Mouse (Mus musculus) adrenal gland, postnatal 10 days (tissue): ENCODE results near the gene Trak1. TPM values are rescaled to one million over a fixed set of nuclear protein-coding genes. Genes with fewer than 3 reads are reported as not detected.
A peak's percentile ranks its signal among the peaks of the same experiment; 100 is the strongest.

ENCODE experiments used
- DNase-seq: peaks from one replicate; pipeline ENCODE4 v3.0.0; 2021; ENCODE audit warnings: mixed read lengths
- total RNA-seq, 2 experiments: library from RNA; stranded (reverse); gene quantifications; 2 replicates each; pipeline ENCODE4 v1.2.3; 2021

Trak1 gene
- total RNA-seq, 2 experiments from 2014 or later: 84.0 to 117 TPM

DNA sequence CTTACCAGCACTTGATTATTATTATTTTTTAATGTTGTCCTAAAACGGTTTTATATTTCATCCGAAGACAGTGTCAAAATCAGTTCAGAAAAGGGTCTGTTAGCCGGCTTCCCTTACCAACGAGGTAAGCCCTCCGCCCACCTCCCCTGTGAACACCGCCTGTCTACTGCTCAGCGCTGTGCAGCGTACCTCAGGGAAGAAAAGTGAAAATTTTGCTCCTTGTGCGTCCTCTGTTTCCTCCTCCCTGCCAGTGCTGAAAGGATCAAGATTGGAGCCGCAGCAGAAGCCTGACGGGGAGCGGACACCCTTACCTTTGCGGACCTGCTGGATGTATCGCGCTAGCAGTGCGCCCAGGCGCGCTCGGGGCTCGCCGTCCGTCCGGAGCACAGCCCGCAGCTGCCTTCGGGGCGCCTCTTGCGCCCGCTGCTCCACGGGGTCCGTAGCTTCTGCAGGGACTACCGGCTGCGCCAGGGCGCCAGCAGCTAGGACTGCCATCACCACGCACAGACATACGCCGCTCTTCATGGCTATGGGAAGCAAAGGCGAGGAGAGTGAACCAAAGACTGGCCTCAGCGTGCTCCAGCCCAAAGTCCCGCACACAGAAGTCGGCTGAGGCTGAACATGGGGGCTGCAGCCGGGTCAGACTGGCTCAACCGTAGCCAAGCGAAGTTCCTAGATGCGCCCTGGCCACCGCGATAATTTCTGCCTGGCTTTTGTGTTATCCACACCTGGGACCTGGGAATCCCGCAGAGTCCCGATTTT lies 196.9 kb downstream of the Trak1 start:
- DNase-seq: no peak

DNA sequence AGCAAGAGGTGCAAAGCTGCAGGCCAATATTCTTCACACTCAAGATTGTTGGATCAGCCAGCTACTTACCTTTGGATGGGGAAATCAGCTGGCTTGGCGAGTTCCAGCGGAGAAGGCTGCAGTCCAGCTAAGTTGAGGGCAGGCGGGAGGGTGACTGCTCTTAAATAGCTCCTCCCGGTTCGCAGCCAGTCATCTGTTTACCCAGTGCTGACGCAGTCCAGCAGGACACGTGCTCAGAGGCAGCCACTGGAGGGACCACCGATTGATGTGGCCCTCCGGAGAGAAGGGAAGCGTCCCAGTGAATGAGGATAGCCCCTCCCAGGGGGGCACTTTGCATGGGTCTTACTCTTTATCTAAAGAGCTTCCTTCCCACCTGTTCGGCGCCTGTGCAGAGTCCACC lies 198.2 kb downstream of the Trak1 start, which contains the start of gene Cck:
Cck (minus strand) TSS at position 166 of the 400 bp plus-strand sequence.
- peak; percentile 59 for DNase-seq

DNA sequence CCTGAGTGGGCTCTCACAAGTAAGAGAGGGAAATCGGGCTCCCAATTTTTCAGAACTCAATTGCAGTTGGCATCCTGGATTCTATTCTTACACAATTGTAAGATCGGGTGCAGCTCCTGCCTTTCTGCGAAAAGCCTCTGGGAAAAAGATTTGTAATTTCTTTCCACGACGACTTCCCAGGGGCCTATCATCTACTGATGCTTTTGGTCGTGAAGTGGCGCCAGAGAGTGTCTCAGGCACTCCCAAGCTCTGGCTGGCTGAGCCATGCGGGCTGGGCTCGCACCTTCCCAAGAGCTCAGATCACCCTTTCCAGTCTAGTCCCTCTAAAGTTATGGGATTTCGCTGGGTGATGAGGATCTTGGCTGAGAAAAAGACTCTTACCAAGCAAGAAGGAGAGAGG lies 198.8 kb downstream of the Trak1 start:
- peak; percentile 27 for DNase-seq

DNA sequence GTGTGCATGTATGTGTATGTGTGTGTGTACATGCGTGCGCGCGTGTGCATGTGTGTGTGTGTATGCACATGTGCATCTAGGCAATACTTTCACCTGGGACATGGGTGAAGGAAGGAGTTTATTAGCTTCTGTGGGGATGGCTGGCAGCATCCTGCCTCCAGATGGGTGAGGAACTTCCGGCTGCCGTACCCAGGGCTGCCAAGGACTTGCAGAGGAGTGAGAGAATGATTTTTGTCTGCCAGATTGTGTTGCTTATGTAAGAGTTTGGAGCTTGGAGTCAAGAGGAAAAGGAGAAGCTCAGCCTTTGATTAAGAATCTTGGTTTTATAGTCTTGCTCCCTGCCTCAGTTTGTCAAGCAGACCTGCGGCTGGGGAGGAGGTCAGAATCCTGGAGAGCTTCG lies 208.0 kb downstream of the Trak1 start:
- DNase-seq: no peak

DNA sequence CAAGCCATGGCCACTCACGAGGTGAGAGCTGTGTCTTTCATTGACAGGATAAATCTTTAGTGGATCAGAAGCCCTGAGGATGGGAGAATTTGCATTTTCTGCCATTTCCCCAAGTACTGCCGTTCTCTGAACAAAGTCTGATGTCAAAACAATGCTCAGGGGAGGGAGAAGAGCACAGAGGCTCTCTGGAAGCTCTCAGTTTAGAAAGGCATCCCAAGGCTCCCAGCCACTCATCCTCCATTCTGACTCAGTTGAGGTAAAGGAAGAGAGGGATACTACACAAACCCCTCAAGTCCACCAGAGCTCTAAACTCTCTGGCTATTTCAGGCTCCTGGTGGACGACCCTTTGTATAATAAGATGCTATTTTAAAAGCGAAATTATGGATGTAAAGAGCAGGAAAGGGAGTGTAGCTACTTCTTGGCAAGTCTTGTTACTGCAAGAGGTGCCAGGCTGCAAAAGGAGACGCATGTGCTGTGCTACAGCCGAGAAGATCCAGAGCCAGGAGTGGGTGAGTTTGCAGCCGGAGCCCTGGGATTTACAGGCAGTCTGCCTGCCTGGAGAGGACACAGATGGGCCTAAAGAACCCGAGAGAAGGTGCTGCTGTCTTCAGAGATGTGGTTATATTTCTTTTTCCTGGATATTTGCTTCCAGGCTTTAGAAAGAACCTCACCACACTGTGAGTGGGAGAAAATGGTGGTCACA lies 209.3 kb downstream of the Trak1 start:
- no peak for DNase-seq

DNA sequence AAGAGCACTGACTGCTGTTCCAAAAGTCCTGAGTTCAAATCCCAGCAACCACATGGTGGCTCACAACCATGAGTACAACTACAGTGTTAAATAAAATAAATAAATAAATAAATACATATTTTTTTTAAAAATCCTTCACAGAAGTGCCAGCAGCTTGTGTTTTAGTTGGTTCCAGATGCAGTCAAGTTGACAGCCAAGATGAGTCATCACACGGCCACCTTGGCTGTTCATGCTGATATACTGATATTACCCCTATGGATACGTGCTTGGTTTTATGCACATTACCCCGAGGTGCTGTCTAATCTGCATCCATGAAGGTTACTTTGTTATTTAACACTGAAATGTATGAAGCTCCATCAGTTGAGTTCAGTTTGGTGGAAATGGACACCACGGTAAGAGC lies 214.6 kb downstream of the Trak1 start:
- no peak for DNase-seq

DNA sequence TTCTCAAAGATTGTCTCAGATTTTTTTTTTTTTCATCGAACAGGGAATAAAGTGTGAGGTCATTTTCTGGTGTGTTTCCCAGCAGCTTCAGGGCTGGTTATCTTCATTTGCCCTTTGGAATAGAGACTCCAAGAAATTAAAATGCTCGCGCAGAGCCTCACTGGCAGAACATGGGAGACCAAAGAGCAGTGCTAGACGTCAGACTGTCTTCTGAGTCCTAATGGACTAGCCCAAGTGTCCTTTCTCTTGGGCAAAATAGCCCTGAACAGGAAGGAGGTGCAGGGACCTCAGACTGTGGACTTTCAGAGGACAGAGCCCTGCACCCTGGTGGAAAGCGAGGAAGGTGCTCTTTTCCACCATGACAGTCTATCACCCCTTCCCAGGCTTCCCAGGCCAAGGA lies 217.2 kb downstream of the Trak1 start:
- no peak for DNase-seq

DNA sequence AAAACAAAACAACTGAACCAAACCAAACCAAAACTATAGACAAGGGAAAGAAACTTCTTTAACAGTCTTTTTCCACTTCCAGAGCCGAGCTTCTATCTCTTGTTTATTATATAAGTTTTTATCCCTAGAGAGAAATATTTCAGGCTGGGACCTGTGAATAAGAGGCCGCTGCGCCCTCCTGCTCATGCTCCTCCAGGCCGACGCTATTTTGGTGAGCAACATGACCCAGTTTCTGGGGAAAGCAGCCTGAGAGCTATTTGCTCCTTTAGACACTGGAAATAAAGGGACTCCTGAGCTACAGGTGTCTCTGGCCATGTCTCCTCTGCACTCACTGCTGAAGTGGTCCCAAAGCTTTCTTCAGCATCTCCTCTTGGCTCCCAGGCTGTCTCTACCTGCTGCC lies 222.7 kb downstream of the Trak1 start:
- no peak for DNase-seq

Other genes with a start within 250 kb of the Trak1 start
- 1 to 10 TPM; 1.6 to 3.5 TPM for gene Ulk4, start 20.3 kb upstream of the Trak1 start, total RNA-seq
- under 1 TPM; 0.78 to 0.97 TPM for gene Cck, start 198.2 kb downstream of the Trak1 start, total RNA-seq